Comparison of ENCODE assay signal across 8 mouse cellular contexts in the genomic region with DNA sequence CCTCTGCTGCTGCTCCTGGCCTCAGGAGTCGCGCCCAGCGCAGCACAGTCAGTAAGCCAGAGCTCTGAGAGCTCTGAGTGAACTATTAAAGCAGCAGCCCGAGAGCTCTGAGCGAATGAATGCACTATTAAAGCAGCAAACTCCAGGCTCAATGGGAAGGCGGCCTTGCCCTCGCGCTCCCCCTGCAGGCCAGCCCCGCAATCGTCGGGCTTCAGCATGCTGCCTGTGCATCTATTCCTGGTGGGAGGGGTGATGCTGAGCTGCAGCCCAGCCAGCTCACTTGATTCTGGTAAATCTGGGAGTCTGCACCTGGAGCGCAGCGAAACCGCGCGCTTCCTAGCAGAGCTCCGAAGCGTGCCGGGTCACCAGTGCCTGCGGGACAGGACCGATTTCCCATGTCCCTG. TPM values are rescaled to one million over a fixed set of nuclear protein-coding genes. Genes with fewer than 3 reads are reported as not detected.
DNase-seq lines count a peak whose midpoint lies in the region; ATAC-seq and TF ChIP-seq lines count a peak whose summit lies in the region.
"Not testable (repeated sequence)": the region's sequence is repeated elsewhere in the genome, so short reads cannot be mapped to it uniquely, and the experiment has no call there.

No protein-coding gene starts in this region.

- intact Hi-C loops in left cerebral cortex, postnatal 36 days (cut with DNase I): not testable (repeated sequence)

- H3K36me3 ChIP-seq in kidney, adult 2 months (ENCODE audit: control insufficient read depth, insufficient read depth, low read length); midbrain, embryonic 10.5 days: not testable (repeated sequence)

- H3K9me3 ChIP-seq in midbrain, embryonic 10.5 days (replicated peaks): not testable (repeated sequence)

- peak; percentile 91 to 94 for DNase-seq in heart, adult 9 months (ENCODE audit: low spot score in 2 of 2)
- DNase-seq in kidney, adult 2 months: peak; percentile 93
- peak; percentile 88 to 90 for DNase-seq in left cerebral cortex, postnatal 36 days (ENCODE audit: low spot score in 2 of 2)
- peak; percentile 87 for DNase-seq in midbrain, embryonic 10.5 days (ENCODE audit: low spot score)
- peak; percentile 90 for DNase-seq in right cerebral cortex, postnatal 25 days
- peak; percentile 87 for DNase-seq in urinary bladder, postnatal 14 days (ENCODE audit: low spot score)

- peak overlapping the region; percentile 59; the same call in 1 of the 2 replicates for H3K27ac ChIP-seq in bone marrow macrophage, adult 2 months (ENCODE audit: insufficient read depth, low read depth, low read length)
- H3K27ac ChIP-seq in kidney, adult 2 months (ENCODE audit: insufficient read depth, low read depth, low read length): peak overlapping the region; percentile 96
- H3K27ac ChIP-seq in midbrain, embryonic 10.5 days (replicated peaks): peak overlapping the region; percentile 86

- not testable (repeated sequence) for TF ChIP-seq POLR2A in bone marrow macrophage, adult 2 months (IDR thresholded peaks at IDR 0.05; ENCODE audit: borderline replicate concordance, low read depth, low read length); kidney, adult 2 months (IDR thresholded peaks at IDR 0.05; ENCODE audit: low read depth, low read length)

- not testable (repeated sequence) for H3K27me3 ChIP-seq in kidney, adult 2 months (replicated peaks; ENCODE audit: control insufficient read depth, insufficient read depth, low read length); midbrain, embryonic 10.5 days (ENCODE audit: low read depth, poor library complexity, severe bottlenecking)

- not testable (repeated sequence) for H3K4me1 ChIP-seq in bone marrow macrophage, adult 2 months (ENCODE audit: control insufficient read depth, insufficient read depth, low read length); kidney, adult 2 months (ENCODE audit: control insufficient read depth, insufficient read depth, low read length)
- peaks cover 14% of the 10 kb centered on the region for H3K4me1 ChIP-seq in midbrain, embryonic 10.5 days

- peak overlapping the region; percentile 60 for H3K4me3 ChIP-seq in bone marrow macrophage, adult 2 months (ENCODE audit: insufficient read depth, low read length)
- H3K4me3 ChIP-seq in kidney, adult 2 months (ENCODE audit: insufficient read depth, low read depth, low read length): peak overlapping the region; percentile 97
- H3K4me3 ChIP-seq in midbrain, embryonic 10.5 days: peak overlapping the region; percentile 63

- under 1% methylated on average over 21 of the region's 21 CpGs for WGBS in kidney, adult 2 months
- WGBS in midbrain, embryonic 10.5 days: under 1% methylated on average over 21 of the region's 21 CpGs

- ATAC-seq in erythroblast, adult 5-6 weeks (replicated peaks; ENCODE audit: low FRiP score, poor library complexity, severe bottlenecking): peak; percentile 97

- peak; percentile 13; the same call in 1 of the 2 replicates for TF ChIP-seq CTCF in bone marrow macrophage, adult 2 months (IDR thresholded peaks at IDR 0.05; ENCODE audit: low read depth, low read length)
- TF ChIP-seq CTCF in kidney, adult 2 months (conservative IDR thresholded peaks at IDR 0.05; ENCODE audit: insufficient read depth, insufficient read length, low read depth, low read length): peak; percentile 59

RNA-seq across cellular contexts. Expression of a gene that starts 2.3 kb away (rescaled TPM):
- not detected in 2 replicates for polyA plus RNA-seq in bone marrow macrophage, adult 2 months (2012; ENCODE audit: insufficient read depth, insufficient read length, missing spikeins)
- not detected in 2 replicates for total RNA-seq in erythroblast, adult 5-6 weeks (2015; ENCODE audit: low replicate concordance)
- total RNA-seq in erythroblast, adult 5-6 weeks (2017; ENCODE audit: low replicate concordance): not detected in 2 replicates
- polyA plus RNA-seq in kidney, adult 2 months (2012; rRNA removed): 0.10 TPM in 1 of 2 replicates, not detected in the other
- not detected for total RNA-seq in left cerebral cortex, postnatal 36 days (2021)
- polyA plus RNA-seq in midbrain, embryonic 10.5 days (2016; fragmentation: Nextera tagmentation; extraction: Ambion mirVana): 0.19 and 0.32 TPM in 2 replicates

RNA-seq across cellular contexts. Expression of a gene that starts 3.0 kb away (rescaled TPM):
- not detected in 2 replicates for polyA plus RNA-seq in bone marrow macrophage, adult 2 months (2012; ENCODE audit: insufficient read depth, insufficient read length, missing spikeins)
- not detected in 2 replicates for total RNA-seq in erythroblast, adult 5-6 weeks (2015; ENCODE audit: low replicate concordance)
- not detected in 2 replicates for total RNA-seq in erythroblast, adult 5-6 weeks (2017; ENCODE audit: low replicate concordance)
- polyA plus RNA-seq in kidney, adult 2 months (2012; rRNA removed): not detected in 2 replicates
- total RNA-seq in left cerebral cortex, postnatal 36 days (2021): not detected
- polyA plus RNA-seq in midbrain, embryonic 10.5 days (2016; fragmentation: Nextera tagmentation; extraction: Ambion mirVana): not detected in 2 replicates

RNA-seq across cellular contexts. Expression of a gene that starts 16.0 kb away (rescaled TPM):
- polyA plus RNA-seq in bone marrow macrophage, adult 2 months (2012; ENCODE audit: insufficient read depth, insufficient read length, missing spikeins): not detected in 2 replicates
- not detected in 2 replicates for total RNA-seq in erythroblast, adult 5-6 weeks (2015; ENCODE audit: low replicate concordance)
- not detected in 2 replicates for total RNA-seq in erythroblast, adult 5-6 weeks (2017; ENCODE audit: low replicate concordance)
- not detected in 2 replicates for polyA plus RNA-seq in kidney, adult 2 months (2012; rRNA removed)
- not detected for total RNA-seq in left cerebral cortex, postnatal 36 days (2021)
- 0.29 TPM in 1 of 2 replicates, not detected in the other for polyA plus RNA-seq in midbrain, embryonic 10.5 days (2016; fragmentation: Nextera tagmentation; extraction: Ambion mirVana)

RNA-seq across cellular contexts. Expression of a gene that starts 19.1 kb away (rescaled TPM):
- not detected in 2 replicates for polyA plus RNA-seq in bone marrow macrophage, adult 2 months (2012; ENCODE audit: insufficient read depth, insufficient read length, missing spikeins)
- not detected in 2 replicates for total RNA-seq in erythroblast, adult 5-6 weeks (2015; ENCODE audit: low replicate concordance)
- not detected in 2 replicates for total RNA-seq in erythroblast, adult 5-6 weeks (2017; ENCODE audit: low replicate concordance)
- not detected in 2 replicates for polyA plus RNA-seq in kidney, adult 2 months (2012; rRNA removed)
- not detected for total RNA-seq in left cerebral cortex, postnatal 36 days (2021)
- not detected in 2 replicates for polyA plus RNA-seq in midbrain, embryonic 10.5 days (2016; fragmentation: Nextera tagmentation; extraction: Ambion mirVana)

RNA-seq across cellular contexts. Expression of a gene that starts 22.0 kb away (rescaled TPM):
- not detected in 2 replicates for polyA plus RNA-seq in bone marrow macrophage, adult 2 months (2012; ENCODE audit: insufficient read depth, insufficient read length, missing spikeins)
- total RNA-seq in erythroblast, adult 5-6 weeks (2015; ENCODE audit: low replicate concordance): not detected in 2 replicates
- total RNA-seq in erythroblast, adult 5-6 weeks (2017; ENCODE audit: low replicate concordance): not detected in 2 replicates
- not detected in 2 replicates for polyA plus RNA-seq in kidney, adult 2 months (2012; rRNA removed)
- not detected for total RNA-seq in left cerebral cortex, postnatal 36 days (2021)
- not detected in 2 replicates for polyA plus RNA-seq in midbrain, embryonic 10.5 days (2016; fragmentation: Nextera tagmentation; extraction: Ambion mirVana)

Comparison
In these comparisons a context has a peak if more than half of its experiments do, and no peak if none do; other contexts are left out.
1. Peak in every context shown above with its lines: DNase-seq, ATAC-seq, H3K4me3 ChIP-seq and H3K27ac ChIP-seq.